In the genomic region with DNA sequence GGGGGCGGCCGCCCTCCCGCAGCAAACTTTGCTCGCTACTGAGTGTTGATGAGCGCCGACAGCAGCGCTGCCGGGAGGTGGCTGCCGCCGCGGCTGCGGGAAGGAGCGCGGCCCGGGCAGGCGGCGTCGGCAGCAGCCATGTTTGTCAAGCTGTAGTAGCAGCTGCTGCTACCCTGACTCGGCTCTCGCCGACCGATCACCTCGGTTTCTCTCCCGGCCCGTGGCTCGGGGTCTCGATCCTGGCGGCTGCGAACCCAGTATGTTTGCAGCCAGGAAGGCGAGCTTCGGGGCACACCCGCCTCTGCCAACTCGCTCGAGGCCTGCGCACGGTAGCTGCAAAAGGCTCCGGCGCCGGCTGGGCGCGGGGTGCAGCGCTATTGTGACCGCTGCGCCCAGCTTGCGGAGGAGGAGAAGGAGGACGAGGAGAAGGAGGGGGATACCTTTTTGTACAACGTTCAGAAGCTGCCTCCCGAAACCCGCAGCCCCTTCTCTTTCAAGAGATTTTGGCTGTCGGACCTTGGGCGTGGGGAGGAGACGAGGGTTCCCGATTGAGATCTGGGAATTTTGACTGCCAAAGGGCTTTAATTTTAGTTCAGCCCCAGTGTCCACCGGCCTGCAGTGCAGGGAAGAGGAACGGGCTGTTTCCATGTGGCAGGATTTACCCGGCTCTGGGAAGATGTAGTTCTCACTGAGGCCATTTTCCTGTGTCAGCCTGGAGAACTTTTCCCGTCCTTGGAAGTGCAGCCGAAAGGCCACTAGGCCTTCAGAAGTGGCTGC, we compare ENCODE assay signal across 8 mouse cellular contexts. TPM values are rescaled to one million over a fixed set of nuclear protein-coding genes. Genes with fewer than 3 reads are reported as not detected.
DNase-seq lines count a peak whose midpoint lies in the region; ATAC-seq and TF ChIP-seq lines count a peak whose summit lies in the region.

No protein-coding gene starts in this region.

- H3K4me3 ChIP-seq in megakaryocyte, embryonic 14.5 days (replicated peaks) = peak overlapping the region; percentile 99
- H3K4me3 ChIP-seq in intestine, embryonic 16.5 days (ENCODE audit: low read length) = peak overlapping the region; percentile 87
- peak overlapping the region; percentile 86 for H3K4me3 ChIP-seq in limb, embryonic 11.5 days (ENCODE audit: low read depth, low read length)
- peak overlapping the region; percentile 61 for H3K4me3 ChIP-seq in myocyte
- H3K4me3 ChIP-seq in stomach, embryonic 16.5 days (replicated peaks; ENCODE audit: low read length) = peak overlapping the region; percentile 84

- H3K79me2 ChIP-seq in myocyte (ENCODE audit: control insufficient read depth, insufficient read depth) = peaks cover 40% of the 10 kb centered on the region

- H3K4me2 ChIP-seq in intestine, embryonic 16.5 days (ENCODE audit: low read depth, low read length) = peak overlapping the region; percentile 95
- peak overlapping the region; percentile 85 for H3K4me2 ChIP-seq in limb, embryonic 11.5 days (ENCODE audit: low read depth, severe bottlenecking)
- peak overlapping the region; percentile 95 for H3K4me2 ChIP-seq in myocyte (ENCODE audit: low read depth)
- peak overlapping the region; percentile 96 for H3K4me2 ChIP-seq in stomach, embryonic 16.5 days (ENCODE audit: low read depth, low read length)

- H3K4me1 ChIP-seq in megakaryocyte, embryonic 14.5 days = peaks cover 65% of the 10 kb centered on the region
- peaks cover 43% of the 10 kb centered on the region for H3K4me1 ChIP-seq in intestine, embryonic 16.5 days (ENCODE audit: control insufficient read depth, insufficient read depth, low read length)
- peaks cover 24% of the 10 kb centered on the region for H3K4me1 ChIP-seq in limb, embryonic 11.5 days (ENCODE audit: control insufficient read depth, insufficient read depth, low read length)
- peaks cover 47% of the 10 kb centered on the region for H3K4me1 ChIP-seq in stomach, embryonic 16.5 days (ENCODE audit: control insufficient read depth, insufficient read depth, low read length)

- peak overlapping the region; percentile 99 for H3K27ac ChIP-seq in intestine, embryonic 16.5 days (ENCODE audit: low read length)
- peak overlapping the region; percentile 98 for H3K27ac ChIP-seq in limb, embryonic 11.5 days (replicated peaks; ENCODE audit: low read depth, low read length)
- peak overlapping the region; percentile 99 for H3K27ac ChIP-seq in stomach, embryonic 16.5 days (ENCODE audit: low read length)

- H3K36me3 ChIP-seq in megakaryocyte, embryonic 14.5 days (replicated peaks; ENCODE audit: low read length) = peaks cover 53% of the 10 kb centered on the region
- H3K36me3 ChIP-seq in intestine, embryonic 16.5 days (ENCODE audit: control insufficient read depth, insufficient read depth, low read length) = 0 out of 2 replicates have a peak, but pooled peaks cover 3% of the 10 kb centered on the region
- H3K36me3 ChIP-seq in limb, embryonic 11.5 days (ENCODE audit: control insufficient read depth, insufficient read depth, low read length) = no peaks in the 10 kb centered on the region; the same call in 1 of the 2 replicates
- peaks cover 10% of the 10 kb centered on the region for H3K36me3 ChIP-seq in myocyte (ENCODE audit: control insufficient read depth, insufficient read depth)
- H3K36me3 ChIP-seq in stomach, embryonic 16.5 days (ENCODE audit: control insufficient read depth, insufficient read depth, low read length) = peaks cover 8% of the 10 kb centered on the region; the same call in 1 of the 2 replicates

- peak; percentile 65 for TF ChIP-seq POLR2A in myocyte (IDR thresholded peaks at IDR 0.05; ENCODE audit: insufficient read length, low read depth)

- WGBS in intestine, embryonic 16.5 days = under 1% methylated on average over 58 of the region's 58 CpGs
- under 1% methylated on average over 56 of the region's 58 CpGs for WGBS in limb, embryonic 11.5 days
- WGBS in stomach, embryonic 16.5 days = under 1% methylated on average over 56 of the region's 58 CpGs

- no peak for ATAC-seq in megakaryocyte, adult 5-6 weeks (ENCODE audit: poor library complexity, severe bottlenecking)
- ATAC-seq in intestine, embryonic 16.5 days = no peak
- no peak for ATAC-seq in limb, embryonic 11.5 days (ENCODE audit: insufficient number of reproducible peaks, low FRiP score, low TSS enrichment, low read depth)
- ATAC-seq in stomach, embryonic 16.5 days (ENCODE audit: insufficient read depth, low FRiP score) = no peak

- H3ac ChIP-seq in myocyte (ENCODE audit: control insufficient read depth, insufficient read length) = peak overlapping the region; percentile 94

- no peaks in the 10 kb centered on the region for H3K27me3 ChIP-seq in megakaryocyte, embryonic 14.5 days (replicated peaks)
- no peaks in the 10 kb centered on the region for H3K27me3 ChIP-seq in intestine, embryonic 16.5 days (replicated peaks; ENCODE audit: control insufficient read depth, insufficient read depth, low read length)
- no peaks in the 10 kb centered on the region for H3K27me3 ChIP-seq in limb, embryonic 11.5 days (ENCODE audit: control insufficient read depth, insufficient read depth, low read length)
- H3K27me3 ChIP-seq in myocyte (ENCODE audit: control insufficient read depth, insufficient read depth, insufficient read length) = no peaks in the 10 kb centered on the region
- H3K27me3 ChIP-seq in stomach, embryonic 16.5 days (ENCODE audit: control insufficient read depth, insufficient read depth, low read length) = no peaks in the 10 kb centered on the region

- peak; percentile 69 for DNase-seq in embryo, embryonic 11 days
- DNase-seq in gastrocnemius, postnatal 25 days = peak; percentile 71
- peak; percentile 77 for DNase-seq in limb, embryonic 11.5 days (ENCODE audit: low spot score)

- peaks cover 28% of the 10 kb centered on the region for H3K9me3 ChIP-seq in megakaryocyte, embryonic 14.5 days
- H3K9me3 ChIP-seq in intestine, embryonic 16.5 days (ENCODE audit: control insufficient read depth, low read length) = no peaks in the 10 kb centered on the region
- no peaks in the 10 kb centered on the region for H3K9me3 ChIP-seq in limb, embryonic 11.5 days (ENCODE audit: control insufficient read depth, low read length)
- H3K9me3 ChIP-seq in stomach, embryonic 16.5 days (replicated peaks; ENCODE audit: control insufficient read depth, low read length) = no peaks in the 10 kb centered on the region

- H3K9ac ChIP-seq in intestine, embryonic 16.5 days (ENCODE audit: low read depth, low read length) = peak overlapping the region; percentile 98
- H3K9ac ChIP-seq in limb, embryonic 11.5 days (ENCODE audit: low read length) = peak overlapping the region; percentile 97
- peak overlapping the region; percentile 94 for H3K9ac ChIP-seq in stomach, embryonic 16.5 days (ENCODE audit: low read length)

TF ChIP-seq in myocyte, 11 proteins besides CTCF, POLR2A, EP300 and RAD21:
- TF ChIP-seq REST (IDR thresholded peaks at IDR 0.05; ENCODE audit: insufficient read depth, insufficient read length) = no peak
- peak in 2 of 3 experiments; percentile 60 to 70 for TF ChIP-seq MYOD1 (IDR thresholded peaks at IDR 0.05; ENCODE audit: control insufficient read depth in 1 of 3, insufficient read length in 2 of 3, low read depth in 2 of 3)
- TF ChIP-seq POLR2AphosphoS2 (IDR thresholded peaks at IDR 0.05; ENCODE audit: insufficient read length, low read depth) = peak; percentile 57
- peak in 2 of 3 experiments; percentile 58 to 66 for TF ChIP-seq MYOG (IDR thresholded peaks at IDR 0.05; ENCODE audit: control insufficient read depth in 1 of 3, insufficient read depth in 1 of 3, insufficient read length in 2 of 3, low read depth in 2 of 3)

RNA-seq across cellular contexts. Expression of gene Nsd1, which starts 3.0 kb away (rescaled TPM):
- 2.5 and 2.7 TPM in 2 replicates for polyA plus RNA-seq in megakaryocyte, embryonic 14.5 days (2012; ENCODE audit: insufficient read depth, low replicate concordance)
- total RNA-seq in megakaryocyte, adult 5-6 weeks (2015) = 68.2 TPM in 2 replicates
- total RNA-seq in megakaryocyte, adult 5-6 weeks (2017) = 71.6 and 83.6 TPM in 2 replicates
- total RNA-seq in gastrocnemius, postnatal 25 days (2021) = 10 to 100 TPM; 46.0 to 51.2 TPM
- polyA plus RNA-seq in intestine, embryonic 16.5 days (2015; fragmentation: Nextera tagmentation; extraction: Ambion mirVana) = 33.1 and 37.1 TPM in 2 replicates
- 69.0 and 70.0 TPM in 2 replicates for polyA plus RNA-seq in limb, embryonic 11.5 days (2014; fragmentation: Nextera tagmentation; extraction: Ambion mirVana)
- 10.2 TPM for polyA plus RNA-seq in myocyte (2012; fragmentation: generic; extraction: Trizol)
- polyA plus RNA-seq in stomach, embryonic 16.5 days (2015; fragmentation: Nextera tagmentation; extraction: Ambion mirVana) = 37.9 and 44.6 TPM in 2 replicates
